Mouse (Mus musculus) limb, embryonic 13.5 days (tissue): Measurements from ENCODE around the gene Stk19. TPM values are rescaled to one million over a fixed set of nuclear protein-coding genes. Genes with fewer than 3 reads are reported as not detected.
"Not testable (repeated sequence)": the region's sequence is repeated elsewhere in the genome, so short reads cannot be mapped to it uniquely, and the experiment has no call there.

Experiments
- ATAC-seq: fragments of 200-750 bp; cut with Nextera tagmentation; 2 replicates; pipeline ENCODE4 v1.8.0; 2017; ENCODE audit warnings: low read depth, moderate number of reproducible peaks, moderate TSS enrichment; ENCODE audit not compliant: low FRiP score
- H3K27ac ChIP-seq: fragments of 300-500 bp; sonication (generic); 2 replicates; pipeline ENCODE4 v1.5.1; 2015; ENCODE audit warnings: inconsistent platforms, mild to moderate bottlenecking, moderate library complexity
- H3K27me3 ChIP-seq: fragments of 300-500 bp; sonication (generic); 2 replicates; pipeline ENCODE4 v1.6.1; 2015; ENCODE audit warnings: mild to moderate bottlenecking, inconsistent platforms
- H3K36me3 ChIP-seq: fragments of 300-500 bp; sonication (generic); 2 replicates; pipeline ENCODE4 v1.6.1; 2015; ENCODE audit warnings: inconsistent platforms, mild to moderate bottlenecking, moderate library complexity
- H3K4me1 ChIP-seq: fragments of 300-500 bp; sonication (generic); 2 replicates; pipeline ENCODE4 v1.6.1; 2015; ENCODE audit warnings: inconsistent platforms
- H3K4me2 ChIP-seq: fragments of 300-500 bp; sonication (generic); replicated peaks from 2 replicates; pipeline ENCODE4 v1.6.1; 2015; ENCODE audit warnings: inconsistent platforms, mild to moderate bottlenecking, moderate library complexity
- H3K4me3 ChIP-seq: fragments of 300-500 bp; sonication (generic); 2 replicates; pipeline ENCODE4 v1.5.1; 2015; ENCODE audit warnings: moderate library complexity, mild to moderate bottlenecking, inconsistent platforms
- H3K9ac ChIP-seq: fragments of 300-500 bp; sonication (generic); 2 replicates; pipeline ENCODE4 v1.6.1; 2015; ENCODE audit warnings: mild to moderate bottlenecking, inconsistent platforms
- H3K9me3 ChIP-seq: fragments of 300-500 bp; sonication (generic); 2 replicates; pipeline ENCODE4 v1.6.1; 2016; ENCODE audit warnings: inconsistent platforms
- WGBS: fragments of 180-500 bp; shearing (Covaris S2); methylation state at CpG from one replicate; pipeline ENCODE4 v1.1.7; 2015; 5-methylcytosine and 5-hydroxymethylcytosine counted together
- polyA plus RNA-seq: library from polyadenylated mRNA; unstranded; fragments of >200 nt; fragmentation: Nextera tagmentation; extraction: Ambion mirVana; gene quantifications from 2 replicates; pipeline ENCODE4 v1.2.1, GENCODE M21; 2015

Gene Stk19
- polyA plus RNA-seq, 1 experiment from 2014 or later, result 28.7 TPM

DNA sequence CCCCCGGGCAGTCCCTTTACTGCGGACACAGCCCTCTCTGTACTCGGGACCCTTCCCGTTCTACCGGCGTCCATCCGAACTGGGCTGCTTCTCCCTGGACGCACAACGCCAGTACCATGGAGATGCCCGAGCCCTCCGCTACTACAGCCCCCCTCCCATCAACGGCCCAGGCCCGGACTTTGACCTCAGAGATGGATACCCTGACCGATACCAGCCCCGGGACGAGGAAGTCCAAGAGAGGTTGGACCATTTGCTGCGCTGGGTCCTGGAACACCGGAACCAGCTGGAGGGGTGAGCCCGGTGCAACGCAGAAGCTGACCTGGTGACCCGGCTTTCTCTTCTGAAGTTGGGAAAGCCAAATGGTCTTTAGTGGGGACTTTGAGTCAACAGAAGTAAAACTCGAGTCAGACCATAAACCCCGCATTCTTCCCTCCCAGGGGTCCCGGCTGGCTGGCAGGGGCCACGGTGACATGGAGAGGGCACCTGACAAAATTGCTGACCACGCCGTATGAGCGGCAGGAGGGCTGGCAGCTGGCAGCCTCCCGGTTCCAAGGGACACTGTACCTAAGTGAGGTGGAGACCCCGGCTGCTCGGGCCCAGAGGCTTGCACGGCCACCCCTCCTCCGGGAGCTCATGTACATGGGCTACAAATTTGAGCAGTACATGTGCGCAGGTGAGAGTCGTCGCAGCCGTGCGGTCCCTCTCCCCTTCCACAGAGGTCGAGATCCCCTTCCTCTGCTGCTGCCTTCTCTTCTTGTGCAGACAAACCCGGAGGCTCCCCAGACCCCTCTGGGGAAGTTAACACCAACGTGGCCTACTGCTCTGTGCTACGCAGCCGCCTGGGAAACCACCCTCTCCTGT, 949 bp upstream of the Stk19 start:
- H3K9ac ChIP-seq, result peak overlapping the region; percentile 85
- 32% methylated on average over 43 of the region's 43 CpGs for WGBS
- H3K4me1 ChIP-seq, result peaks cover 23% of the 10 kb centered on the region
- peak overlapping the region; percentile 78; the same call in 1 of the 2 replicates for H3K27ac ChIP-seq
- no peak for ATAC-seq
- H3K36me3 ChIP-seq, result peaks cover 52% of the 10 kb centered on the region
- H3K9me3 ChIP-seq, result no peaks in the 10 kb centered on the region
- peak overlapping the region; percentile 100 for H3K4me2 ChIP-seq
- no peaks in the 10 kb centered on the region for H3K27me3 ChIP-seq
- H3K4me3 ChIP-seq, result peak overlapping the region; percentile 79

DNA sequence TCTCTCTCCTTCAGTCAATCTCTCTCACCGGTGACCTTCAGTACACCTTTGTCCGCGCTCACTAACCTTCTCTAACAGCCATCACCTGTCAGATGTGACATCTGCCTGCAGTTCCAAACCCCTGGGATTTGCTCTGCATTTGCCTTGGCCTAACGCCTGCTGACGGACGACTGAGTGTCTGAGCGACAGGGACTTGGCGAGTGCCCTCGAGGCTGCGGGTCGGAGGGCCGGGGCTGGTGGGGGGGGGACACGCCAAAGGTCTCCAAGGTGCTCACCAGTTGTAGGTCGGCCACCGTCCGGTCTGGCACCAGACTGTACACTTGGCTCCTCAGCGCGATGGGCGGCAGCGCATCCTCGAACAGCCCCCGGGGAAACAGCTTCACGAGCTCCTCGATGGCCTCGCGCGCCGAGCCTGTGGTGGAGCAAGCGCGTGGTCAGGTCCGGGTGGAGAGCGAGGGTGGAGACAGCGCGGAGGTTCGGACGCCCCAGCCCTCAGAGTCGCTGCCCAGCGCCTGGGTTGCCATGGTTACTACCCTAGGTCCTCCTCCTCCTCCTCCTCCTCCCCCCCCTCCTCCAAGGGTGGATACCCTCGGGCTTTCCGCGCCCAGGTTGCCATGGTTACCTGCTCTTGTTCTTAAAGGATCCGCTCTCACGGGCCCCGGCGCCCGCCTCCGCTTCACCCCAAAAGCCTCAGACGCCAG, 440 bp downstream of the Stk19 start:
- Histone ChIP-seq H3K27ac (no peak overlapping the region; the same call in 1 of the 2 replicates), H3K4me3 (peak overlapping the region; percentile 79), H3K9ac (peak overlapping the region; percentile 85), H3K36me3 (peaks cover 51% of the 10 kb centered on the region), H3K27me3 (no peaks in the 10 kb centered on the region), H3K4me2 (peak overlapping the region; percentile 100), H3K4me1 (peaks cover 23% of the 10 kb centered on the region), H3K9me3 (0 out of 2 replicates have a peak, but pooled peaks cover 1% of the 10 kb centered on the region)
- ATAC-seq, result peak; percentile 78
- WGBS, result 4% methylated on average over 48 of the region's 48 CpGs

DNA sequence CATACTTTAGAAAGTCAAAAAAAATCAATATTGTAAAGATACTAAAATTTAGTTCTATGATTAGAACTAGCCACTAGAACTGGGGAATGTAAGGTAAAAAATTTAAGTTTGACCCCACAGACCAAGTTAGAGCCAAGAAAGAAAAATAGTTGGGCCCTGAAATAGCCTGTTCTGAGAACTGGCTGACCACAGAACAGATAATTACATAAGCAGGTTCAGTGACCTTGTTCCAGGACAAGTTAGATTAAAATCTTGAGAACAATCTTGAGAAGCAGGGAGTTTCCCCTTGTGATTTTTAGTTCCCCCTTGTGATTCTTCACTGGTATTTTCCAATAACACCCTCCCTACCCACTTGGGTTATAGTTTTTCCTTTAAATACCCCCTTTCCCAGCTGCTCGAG, 6.0 kb downstream of the Stk19 start:
- H3K9me3 ChIP-seq, H3K4me3 ChIP-seq, H3K4me1 ChIP-seq, H3K9ac ChIP-seq, ATAC-seq, H3K27ac ChIP-seq, H3K4me2 ChIP-seq, H3K27me3 ChIP-seq: not testable (repeated sequence)
- 97% methylated on average over 1 of the region's 1 CpGs for WGBS
- peaks cover 74% of the 10 kb centered on the region for H3K36me3 ChIP-seq

DNA sequence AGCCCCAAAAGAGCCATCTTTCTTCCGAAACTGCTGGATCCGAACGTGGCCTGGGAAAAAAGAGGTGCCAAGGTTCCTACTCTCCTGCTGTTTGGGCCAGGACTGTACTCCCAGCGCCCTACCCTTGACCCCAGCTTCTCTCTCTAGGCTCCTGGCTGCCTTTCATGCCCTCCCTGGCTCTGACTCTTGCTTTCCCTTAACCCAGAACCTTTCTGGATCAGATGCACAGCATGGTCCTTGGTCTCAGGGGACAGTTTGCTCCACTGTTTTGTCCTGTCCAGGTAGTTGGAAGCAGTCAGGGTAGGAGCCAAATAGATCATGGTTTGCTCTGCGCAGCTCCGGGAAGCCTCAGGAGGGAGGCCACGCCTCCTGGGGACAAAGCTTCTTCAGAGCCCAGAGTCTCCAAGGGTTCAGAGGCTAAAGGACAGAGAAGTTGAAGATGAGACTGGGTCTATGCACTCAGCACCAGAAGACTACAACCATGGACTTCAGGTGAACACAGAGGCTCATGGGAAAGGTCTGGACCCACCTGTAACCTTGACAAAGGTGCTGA, 21.9 kb downstream of the Stk19 start:
- Histone ChIP-seq H3K4me3 (no peak overlapping the region), H3K27me3 (no peaks in the 10 kb centered on the region), H3K9me3 (no peaks in the 10 kb centered on the region), H3K4me2 (no peak overlapping the region), H3K4me1 (no peaks in the 10 kb centered on the region), H3K27ac (no peak overlapping the region), H3K9ac (no peak overlapping the region), H3K36me3 (no peaks in the 10 kb centered on the region)
- 75% methylated on average over 7 of the region's 7 CpGs for WGBS
- ATAC-seq, result no peak

DNA sequence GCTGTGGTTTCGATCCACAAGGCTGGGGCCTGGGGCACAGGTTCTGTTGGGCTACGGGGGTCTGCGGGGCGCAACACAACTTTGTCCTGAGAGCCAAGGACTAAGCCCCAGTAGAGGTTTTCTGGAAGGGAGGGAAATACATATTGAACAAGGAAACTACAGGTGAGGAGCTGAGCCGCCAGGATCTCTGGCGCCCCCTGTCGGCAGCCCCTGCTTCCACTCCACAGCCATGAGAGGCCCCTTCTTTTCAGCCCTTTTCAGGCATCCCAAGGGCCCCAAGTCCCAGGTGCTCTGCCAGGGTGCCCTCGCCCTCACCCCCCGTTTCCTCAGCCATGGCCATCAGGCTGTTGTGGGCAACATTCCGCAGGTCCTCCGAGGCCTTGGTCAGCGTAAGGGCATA, 23.0 kb downstream of the Stk19 start:
- not testable (repeated sequence) for ATAC-seq, H3K36me3 ChIP-seq, H3K4me2 ChIP-seq, H3K9me3 ChIP-seq, H3K4me1 ChIP-seq, H3K9ac ChIP-seq, H3K4me3 ChIP-seq, H3K27ac ChIP-seq, H3K27me3 ChIP-seq
- 61% methylated on average over 12 of the region's 12 CpGs for WGBS

DNA sequence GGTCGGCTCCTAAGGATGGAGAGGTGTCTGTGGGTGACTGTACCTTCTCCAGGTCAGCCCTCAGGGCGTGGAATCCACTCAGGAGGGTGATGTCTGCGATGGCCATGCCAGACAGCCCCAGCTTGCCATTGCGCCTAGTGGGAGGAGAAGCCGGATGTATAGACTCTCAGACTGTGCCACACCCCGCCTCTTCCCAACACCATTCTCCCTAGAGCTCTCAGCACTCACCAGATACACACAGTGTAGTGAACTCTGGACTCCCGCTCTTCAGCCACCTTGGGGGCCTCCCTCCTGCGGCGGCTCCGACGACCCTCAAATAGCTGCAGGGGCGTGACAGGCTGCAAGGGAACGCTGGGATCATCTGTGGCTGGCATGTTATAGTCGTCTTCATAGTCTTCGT, 25.5 kb downstream of the Stk19 start:
- Histone ChIP-seq H3K27ac (no peak overlapping the region), H3K4me2 (no peak overlapping the region), H3K4me3 (no peak overlapping the region), H3K36me3 (no peaks in the 10 kb centered on the region), H3K9me3 (no peaks in the 10 kb centered on the region), H3K9ac (no peak overlapping the region), H3K4me1 (no peaks in the 10 kb centered on the region), H3K27me3 (no peaks in the 10 kb centered on the region)
- WGBS, result 77% methylated on average over 15 of the region's 15 CpGs
- no peak for ATAC-seq

DNA sequence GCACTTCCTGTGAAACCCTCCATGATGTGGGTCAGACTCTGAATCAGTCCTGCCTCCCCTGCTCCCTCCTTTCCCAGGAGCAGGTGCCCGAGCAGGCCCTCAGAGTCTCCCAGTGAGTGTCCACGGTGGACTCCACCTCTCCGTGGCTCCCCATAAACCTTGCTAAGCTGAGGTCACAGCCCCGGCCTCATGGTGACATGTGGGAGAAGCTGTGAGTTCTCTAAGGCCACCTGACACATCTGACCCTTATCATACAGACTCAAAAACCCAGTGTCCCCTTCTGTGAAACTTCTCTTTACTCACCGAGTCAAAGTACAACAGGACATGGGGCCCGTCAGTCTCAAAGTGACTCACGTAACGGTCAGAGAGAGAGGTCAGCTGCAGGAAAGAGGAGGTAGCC, 25.9 kb downstream of the Stk19 start:
- H3K36me3 ChIP-seq, H3K4me3 ChIP-seq, H3K27ac ChIP-seq, ATAC-seq, H3K4me1 ChIP-seq, H3K9me3 ChIP-seq, H3K4me2 ChIP-seq, H3K9ac ChIP-seq, H3K27me3 ChIP-seq: not testable (repeated sequence)
- 79% methylated on average over 8 of the region's 8 CpGs for WGBS

DNA sequence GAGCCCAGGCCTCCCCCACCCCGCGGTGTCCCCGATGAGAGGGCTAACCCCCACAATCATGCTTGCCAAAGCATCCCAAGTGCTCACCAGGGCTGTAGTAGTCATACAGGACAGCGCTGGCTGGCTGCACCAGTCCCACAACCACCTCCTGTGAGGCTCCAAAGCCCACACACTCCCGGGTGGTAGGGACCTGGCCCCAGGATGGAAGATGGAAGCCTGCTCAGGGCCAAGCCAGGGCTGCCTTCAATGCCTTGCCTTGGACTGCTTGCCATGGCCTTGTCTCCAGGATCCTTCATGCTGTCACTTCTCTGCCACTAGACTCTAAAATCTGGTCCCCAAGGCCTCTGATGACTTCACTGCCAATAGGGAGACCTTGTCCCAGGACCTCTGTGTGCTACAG, 26.3 kb downstream of the Stk19 start:
- not testable (repeated sequence) for H3K27me3 ChIP-seq, H3K36me3 ChIP-seq, H3K9me3 ChIP-seq, H3K4me2 ChIP-seq, H3K4me3 ChIP-seq, H3K9ac ChIP-seq, ATAC-seq, H3K27ac ChIP-seq, H3K4me1 ChIP-seq
- WGBS, result 84% methylated on average over 5 of the region's 5 CpGs

DNA sequence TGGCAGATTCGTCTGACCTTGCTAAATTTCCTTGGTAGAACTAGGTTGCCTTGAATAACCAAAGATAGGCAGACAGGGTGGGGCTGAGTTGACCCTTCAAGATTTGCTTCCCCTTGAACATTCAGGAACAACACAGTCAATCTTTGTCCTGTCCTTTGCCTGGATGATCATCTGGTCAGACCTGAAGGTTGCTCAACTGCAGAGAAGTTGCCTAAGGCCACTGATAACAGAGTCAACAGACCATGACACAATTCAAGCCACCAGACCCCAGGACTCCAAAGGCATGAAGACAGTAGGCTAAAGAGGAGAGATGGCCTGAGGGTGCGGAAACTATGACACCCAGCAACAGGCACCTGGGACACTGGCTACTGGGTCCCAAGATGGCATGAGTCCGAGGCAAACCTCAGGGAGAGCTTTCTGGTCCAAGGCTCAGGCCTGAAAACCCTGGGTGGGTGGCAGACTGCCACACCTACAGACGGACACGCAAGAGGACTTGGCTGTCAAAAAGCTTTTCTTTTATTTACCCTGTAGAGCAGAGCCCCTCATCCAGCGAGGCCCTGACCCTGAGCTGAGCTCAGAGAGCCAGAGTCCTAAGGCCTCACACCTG, 28.0 kb downstream of the Stk19 start:
- 84% methylated on average over 6 of the region's 6 CpGs for WGBS
- H3K36me3 ChIP-seq, result no peaks in the 10 kb centered on the region
- H3K27me3 ChIP-seq, result no peaks in the 10 kb centered on the region
- peaks cover 6% of the 10 kb centered on the region for H3K9me3 ChIP-seq
- H3K4me2 ChIP-seq, result no peak overlapping the region
- no peak overlapping the region for H3K27ac ChIP-seq
- H3K4me3 ChIP-seq, result no peak overlapping the region
- no peaks in the 10 kb centered on the region for H3K4me1 ChIP-seq
- H3K9ac ChIP-seq, result no peak overlapping the region
- ATAC-seq, result no peak

DNA sequence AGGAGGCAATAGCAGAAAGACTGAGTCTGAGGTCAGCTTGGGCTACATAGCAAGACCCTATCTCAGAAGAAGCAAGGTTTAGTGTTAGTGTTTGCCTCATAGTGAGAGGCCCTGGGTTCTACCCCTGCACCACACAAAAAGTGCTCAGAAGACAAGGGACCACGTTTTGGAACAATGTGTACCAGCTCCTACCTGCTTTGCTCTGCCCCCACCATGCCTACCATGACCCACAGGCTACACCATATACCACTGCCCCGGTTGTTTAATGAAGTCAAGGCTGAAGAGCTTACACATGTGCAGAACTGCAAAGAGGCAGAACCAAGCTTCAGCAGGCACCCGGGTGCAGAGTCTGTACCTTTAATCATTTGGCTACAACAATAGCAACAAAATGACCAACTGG, 29.6 kb downstream of the Stk19 start:
- Histone ChIP-seq H3K9ac (no peak overlapping the region), H3K4me3 (no peak overlapping the region), H3K36me3 (no peaks in the 10 kb centered on the region), H3K27me3 (no peaks in the 10 kb centered on the region), H3K9me3 (peaks cover 6% of the 10 kb centered on the region), H3K4me2 (no peak overlapping the region), H3K4me1 (no peaks in the 10 kb centered on the region), H3K27ac (no peak overlapping the region)
- ATAC-seq, result no peak
- WGBS, result 66% methylated on average over 3 of the region's 3 CpGs

DNA sequence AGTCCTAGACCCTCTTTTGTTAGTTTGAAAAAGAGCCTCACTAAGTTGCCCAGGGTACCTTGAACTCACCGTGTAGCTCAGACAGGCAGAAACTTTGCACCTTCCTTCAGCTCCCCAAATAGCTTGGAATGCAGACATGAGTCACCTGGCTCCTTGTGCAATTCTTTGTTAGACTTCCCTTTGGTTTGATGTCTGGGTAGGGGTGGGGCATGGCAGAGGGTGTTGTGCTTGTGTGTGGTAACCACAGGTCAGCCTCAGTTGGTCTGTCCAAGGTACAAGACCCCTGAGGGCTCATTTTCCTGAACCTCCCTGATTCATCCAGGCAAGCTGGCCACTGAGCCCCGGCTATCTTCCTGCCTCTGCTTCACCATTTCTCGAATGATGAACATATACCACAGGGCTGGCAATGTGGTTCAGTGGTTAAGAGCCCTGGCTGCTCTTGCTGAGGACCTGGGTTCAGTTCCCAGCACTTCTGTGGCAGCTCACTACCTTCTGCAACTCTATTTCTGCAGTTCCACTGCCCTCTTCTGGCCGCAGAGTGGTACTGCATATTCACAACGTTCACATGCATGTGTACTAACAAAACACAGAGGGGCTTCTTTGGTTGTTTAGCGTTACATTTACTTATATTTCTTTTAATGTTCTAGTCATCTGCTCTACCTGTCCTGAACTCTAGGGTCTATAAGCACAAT, 31.7 kb downstream of the Stk19 start:
- WGBS, result 75% methylated on average over 6 of the region's 6 CpGs

DNA sequence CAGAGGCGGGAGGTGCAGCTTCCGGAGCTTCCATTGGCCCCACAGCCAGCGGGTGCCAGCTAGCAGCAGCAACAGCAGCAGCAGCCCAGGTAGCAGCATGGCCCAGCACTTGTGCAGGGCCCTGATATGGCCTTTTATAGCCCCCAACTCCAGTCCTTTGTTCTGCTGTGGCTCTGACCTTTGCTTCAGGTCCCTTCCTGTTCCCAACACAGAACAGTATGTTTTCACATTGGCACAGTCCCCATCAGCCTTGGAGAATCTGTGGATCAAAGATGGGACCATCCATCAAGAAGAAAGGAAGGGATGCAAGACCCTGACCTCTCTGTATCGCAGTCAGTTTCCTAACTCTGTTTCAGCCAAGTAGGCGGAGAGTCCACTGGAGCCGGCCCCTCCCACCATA, 32.4 kb downstream of the Stk19 start, which contains the start of gene Cyp21a1:
Cyp21a1 (minus strand) TSS at position 261 of the 400 bp plus-strand sequence.
- WGBS, result 87% methylated on average over 6 of the region's 6 CpGs

More for the DNA sequence above, 31.7 kb downstream of the Stk19 start:
- ATAC-seq, result no peak
- H3K9me3 ChIP-seq, result peaks cover 6% of the 10 kb centered on the region
- no peak overlapping the region for H3K4me2 ChIP-seq
- H3K9ac ChIP-seq, result no peak overlapping the region
- H3K4me1 ChIP-seq, result no peaks in the 10 kb centered on the region
- no peak overlapping the region for H3K27ac ChIP-seq
- H3K27me3 ChIP-seq, result no peaks in the 10 kb centered on the region
- no peaks in the 10 kb centered on the region for H3K36me3 ChIP-seq
- H3K4me3 ChIP-seq, result no peak overlapping the region

More for the DNA sequence above, 32.4 kb downstream of the Stk19 start, which contains the start of gene Cyp21a1:
- not testable (repeated sequence) for H3K4me3 ChIP-seq, ATAC-seq, H3K9ac ChIP-seq, H3K27me3 ChIP-seq, H3K9me3 ChIP-seq, H3K36me3 ChIP-seq, H3K4me2 ChIP-seq, H3K27ac ChIP-seq, H3K4me1 ChIP-seq
